Mouse (Mus musculus) myocyte (in vitro differentiated cells): Measurements from ENCODE around the gene Katnal1. TPM values are rescaled to one million over a fixed set of nuclear protein-coding genes. Genes with fewer than 3 reads are reported as not detected.

Experiments used
- H3K27me3 ChIP-seq: one replicate; pipeline ENCODE4 v1.6.1; 2011; ENCODE audit not compliant: control insufficient read depth, insufficient read depth, insufficient read length
- H3K36me3 ChIP-seq: one replicate; pipeline ENCODE4 v1.6.1; 2011; ENCODE audit not compliant: control insufficient read depth, insufficient read depth
- H3K4me2 ChIP-seq: one replicate; pipeline ENCODE4 v1.6.1; 2011; ENCODE audit warnings: low read depth, control low read depth
- H3K4me3 ChIP-seq: one replicate; pipeline ENCODE4 v1.5.1; 2011; ENCODE audit warnings: mild to moderate bottlenecking, control low read depth, moderate library complexity
- H3K79me2 ChIP-seq: one replicate; pipeline ENCODE4 v1.6.1; 2011; ENCODE audit not compliant: control insufficient read depth, insufficient read depth
- H3ac ChIP-seq: one replicate; pipeline ENCODE4 v1.6.1; 2011; ENCODE audit not compliant: control insufficient read depth, insufficient read length
- CEBPB ChIP-seq: IDR thresholded peaks from 2 replicates; pipeline ENCODE4 v1.6.1; 2011; ENCODE audit warnings: mild to moderate bottlenecking, moderate library complexity; ENCODE audit not compliant: poor library complexity, insufficient read depth, severe bottlenecking
- E2F4 ChIP-seq: IDR thresholded peaks from one replicate; pipeline ENCODE4 v1.6.1; 2011; ENCODE audit warnings: mild to moderate bottlenecking, control low read depth, moderate library complexity; ENCODE audit not compliant: insufficient read depth
- MAX ChIP-seq: IDR thresholded peaks from one replicate; pipeline ENCODE4 v1.6.1; 2011; ENCODE audit warnings: low read depth, mild to moderate bottlenecking, control low read depth
- MYOD1 ChIP-seq, 3 experiments: IDR thresholded peaks; one replicate each; pipeline ENCODE4 v1.6.1; 2011; ENCODE audit warnings: control low read depth in 2 of 3, low read depth in 2 of 3, mild to moderate bottlenecking in 2 of 3, moderate library complexity in 1 of 3; ENCODE audit not compliant: insufficient read length in 2 of 3, control insufficient read depth in 1 of 3
- MYOG ChIP-seq, 3 experiments: IDR thresholded peaks; one replicate each; pipeline ENCODE4 v1.6.1; 2011; ENCODE audit warnings: control low read depth in 2 of 3, low read depth in 2 of 3, mild to moderate bottlenecking in 2 of 3; ENCODE audit not compliant: insufficient read length in 2 of 3, control insufficient read depth in 1 of 3, insufficient read depth in 1 of 3
- POLR2A ChIP-seq: IDR thresholded peaks from one replicate; pipeline ENCODE4 v1.6.1; 2011; ENCODE audit warnings: low read depth, mild to moderate bottlenecking, control low read depth, moderate library complexity; ENCODE audit not compliant: insufficient read length
- POLR2AphosphoS2 ChIP-seq: IDR thresholded peaks from one replicate; pipeline ENCODE4 v1.6.1; 2011; ENCODE audit warnings: low read depth, control low read depth; ENCODE audit not compliant: insufficient read length
- REST ChIP-seq: IDR thresholded peaks from one replicate; pipeline ENCODE4 v1.6.1; 2011; ENCODE audit warnings: mild to moderate bottlenecking, control low read depth, moderate library complexity; ENCODE audit not compliant: insufficient read depth, insufficient read length
- SRF ChIP-seq: IDR thresholded peaks from one replicate; pipeline ENCODE4 v1.6.1; 2011; ENCODE audit warnings: low read depth; ENCODE audit not compliant: control insufficient read depth, insufficient read length
- TCF12 ChIP-seq: IDR thresholded peaks from one replicate; pipeline ENCODE4 v1.6.1; 2011; ENCODE audit warnings: mild to moderate bottlenecking, control low read depth; ENCODE audit not compliant: poor library complexity, insufficient read depth, severe bottlenecking
- TCF3 ChIP-seq: IDR thresholded peaks from one replicate; pipeline ENCODE4 v1.6.1; 2011; ENCODE audit warnings: low read depth, control low read depth; ENCODE audit not compliant: insufficient read length
- USF1 ChIP-seq: IDR thresholded peaks from one replicate; pipeline ENCODE4 v1.6.1; 2011; ENCODE audit warnings: low read depth, mild to moderate bottlenecking, control low read depth, moderate library complexity
- polyA plus RNA-seq: library from polyadenylated mRNA; unstranded; fragments of >200 nt; fragmentation: generic; extraction: Trizol; gene quantifications from one replicate; pipeline ENCODE4 v1.2.1, GENCODE M21; 2012; ENCODE audit warnings: missing spikeins

Katnal1 gene
- polyA plus RNA-seq, 1 experiment: 7.6 TPM

GRCm38 (mm10) chr5:148854166-148854565 lies 75.0 kb downstream of the Katnal1 start:
- Histone ChIP-seq H3ac (no peak overlapping the region), H3K27me3 (no peaks in the 10 kb centered on the region), H3K4me3 (no peak overlapping the region), H3K79me2 (no peaks in the 10 kb centered on the region), H3K36me3 (no peaks in the 10 kb centered on the region), H3K4me2 (no peak overlapping the region)
- TF ChIP-seq POLR2AphosphoS2: no peak
- no peak for TF ChIP-seq USF1
- no peak for TF ChIP-seq TCF12
- no peak for TF ChIP-seq MYOD1 (IDR thresholded peaks at IDR 0.05; ENCODE audit: control insufficient read depth in 1 of 3, insufficient read length in 2 of 3, low read depth in 2 of 3)
- no peak for TF ChIP-seq TCF3
- no peak for TF ChIP-seq POLR2A
- TF ChIP-seq SRF: no peak
- TF ChIP-seq REST: no peak
- no peak for TF ChIP-seq CEBPB
- TF ChIP-seq E2F4: no peak
- TF ChIP-seq MAX: no peak
- no peak for TF ChIP-seq MYOG (IDR thresholded peaks at IDR 0.05; ENCODE audit: control insufficient read depth in 1 of 3, insufficient read depth in 1 of 3, insufficient read length in 2 of 3, low read depth in 2 of 3)

- no peaks in the 10 kb centered on the region for H3K79me2 ChIP-seq
- no peak overlapping the region for H3ac ChIP-seq
- no peak overlapping the region for H3K4me2 ChIP-seq
- no peaks in the 10 kb centered on the region for H3K36me3 ChIP-seq
- TF ChIP-seq MAX (no peak), POLR2AphosphoS2 (no peak), E2F4 (no peak)
- no peak overlapping the region for H3K4me3 ChIP-seq
- H3K27me3 ChIP-seq: no peaks in the 10 kb centered on the region
Observed at GRCm38 (mm10) chr5:148849516-148849915, 79.6 kb downstream of the Katnal1 start.

GRCm38 (mm10) chr5:148847032-148847431 lies 82.1 kb downstream of the Katnal1 start:
- Histone ChIP-seq H3K79me2 (no peaks in the 10 kb centered on the region), H3ac (no peak overlapping the region), H3K36me3 (no peaks in the 10 kb centered on the region), H3K4me2 (no peak overlapping the region), H3K27me3 (no peaks in the 10 kb centered on the region), H3K4me3 (no peak overlapping the region)
- TF ChIP-seq USF1 (no peak), CEBPB (no peak), MAX (no peak), E2F4 (no peak), MYOG (IDR thresholded peaks at IDR 0.05; ENCODE audit: control insufficient read depth in 1 of 3, insufficient read depth in 1 of 3, insufficient read length in 2 of 3, low read depth in 2 of 3) (no peak), TCF3 (no peak)

- no peak overlapping the region for H3K4me3 ChIP-seq
- no peak overlapping the region for H3K4me2 ChIP-seq
- no peak overlapping the region for H3ac ChIP-seq
Observed at GRCm38 (mm10) chr5:148837069-148837468, 92.1 kb downstream of the Katnal1 start.

GRCm38 (mm10) chr5:148831596-148832257 lies 97.4 kb downstream of the Katnal1 start:
- H3K4me2 ChIP-seq: no peak overlapping the region
- no peak overlapping the region for H3ac ChIP-seq
- H3K27me3 ChIP-seq: peaks cover 5% of the 10 kb centered on the region
- no peak overlapping the region for H3K4me3 ChIP-seq
- no peaks in the 10 kb centered on the region for H3K79me2 ChIP-seq
- TF ChIP-seq TCF12: no peak
- TF ChIP-seq MAX: no peak
- TF ChIP-seq POLR2A: no peak
- TF ChIP-seq MYOD1 (IDR thresholded peaks at IDR 0.05; ENCODE audit: control insufficient read depth in 1 of 3, insufficient read length in 2 of 3, low read depth in 2 of 3): no peak
- TF ChIP-seq USF1: no peak
- TF ChIP-seq CEBPB: no peak
- TF ChIP-seq REST: no peak
- no peak for TF ChIP-seq SRF
- no peaks in the 10 kb centered on the region for H3K36me3 ChIP-seq

More at GRCm38 (mm10) chr5:148837069-148837468, 92.1 kb downstream of the Katnal1 start:
- TF ChIP-seq MYOD1 (IDR thresholded peaks at IDR 0.05; ENCODE audit: control insufficient read depth in 1 of 3, insufficient read length in 2 of 3, low read depth in 2 of 3) (no peak), E2F4 (no peak), POLR2A (no peak), TCF12 (no peak), CEBPB (no peak)
- Histone ChIP-seq H3K79me2 (no peaks in the 10 kb centered on the region), H3K36me3 (no peaks in the 10 kb centered on the region), H3K27me3 (no peaks in the 10 kb centered on the region)

GRCm38 (mm10) chr5:148831141-148831547 lies 98.0 kb downstream of the Katnal1 start:
- H3K79me2 ChIP-seq: no peaks in the 10 kb centered on the region
- peaks cover 5% of the 10 kb centered on the region for H3K27me3 ChIP-seq
- H3K4me2 ChIP-seq: no peak overlapping the region
- H3K4me3 ChIP-seq: no peak overlapping the region
- TF ChIP-seq USF1: no peak
- TF ChIP-seq REST: no peak
- TF ChIP-seq POLR2AphosphoS2: no peak
- no peak for TF ChIP-seq MYOG (IDR thresholded peaks at IDR 0.05; ENCODE audit: control insufficient read depth in 1 of 3, insufficient read depth in 1 of 3, insufficient read length in 2 of 3, low read depth in 2 of 3)
- TF ChIP-seq E2F4: no peak
- TF ChIP-seq TCF3: no peak
- no peak for TF ChIP-seq MYOD1 (IDR thresholded peaks at IDR 0.05; ENCODE audit: control insufficient read depth in 1 of 3, insufficient read length in 2 of 3, low read depth in 2 of 3)
- no peak for TF ChIP-seq POLR2A
- no peak for TF ChIP-seq CEBPB
- no peak for TF ChIP-seq MAX
- TF ChIP-seq SRF: no peak
- no peak for TF ChIP-seq TCF12
- no peak overlapping the region for H3ac ChIP-seq
- no peaks in the 10 kb centered on the region for H3K36me3 ChIP-seq
